Mouse (Mus musculus) liver, adult 2 months (tissue): ENCODE measurements around the gene Ptchd3.

ENCODE experiments used
- CTCF ChIP-seq: fragments of 200-500 bp; IDR thresholded peaks from 2 replicates; pipeline ENCODE4 v1.5.1; 2011; ENCODE audit warnings: low read depth, low read length, control low read depth
- POLR2A ChIP-seq: fragments of 200-500 bp; IDR thresholded peaks from 2 replicates; pipeline ENCODE4 v1.6.1; 2011; ENCODE audit warnings: low read length, control low read depth; ENCODE audit not compliant: insufficient read depth; ENCODE audit errors: extremely low read depth

GRCm38 (mm10) chr11:121808866-121809265 lies 21.2 kb upstream of the Ptchd3 start:
- TF ChIP-seq POLR2A (no peak), CTCF (no peak)
